Mouse (Mus musculus): ENCODE measurements around the gene Klhl5.
"Not testable (repeated sequence)": the region's sequence is repeated elsewhere in the genome, so short reads cannot be mapped to it uniquely, and the experiment has no call there.

The Klhl5 gene

GRCm38 (mm10) chr5:65097457-65097856, 9.9 kb upstream of the Klhl5 start:
- no peak for DNase-seq (ENCODE audit: low spot score)

- DNase-seq (ENCODE audit: low spot score), result no peak
Measured at GRCm38 (mm10) chr5:65100002-65100401, 7.3 kb upstream of the Klhl5 start.

GRCm38 (mm10) chr5:65101209-65101608, 6.1 kb upstream of the Klhl5 start:
- no peak for DNase-seq (ENCODE audit: low spot score)

GRCm38 (mm10) chr5:65101621-65102020, 5.7 kb upstream of the Klhl5 start:
- no peak for DNase-seq (ENCODE audit: low spot score)

- no peak for DNase-seq (ENCODE audit: low spot score)
Measured at GRCm38 (mm10) chr5:65102026-65102640, 5.2 kb upstream of the Klhl5 start.

GRCm38 (mm10) chr5:65102641-65103042, 4.7 kb upstream of the Klhl5 start:
- DNase-seq (ENCODE audit: low spot score), result no peak

GRCm38 (mm10) chr5:65107773-65108432, 564 bp downstream of the Klhl5 start:
- peak; percentile 7 for DNase-seq (ENCODE audit: low spot score)

- DNase-seq (ENCODE audit: low spot score), result not testable (repeated sequence)
Measured at GRCm38 (mm10) chr5:65112225-65112624, 4.9 kb downstream of the Klhl5 start.

GRCm38 (mm10) chr5:65113323-65113722, 6.0 kb downstream of the Klhl5 start:
- DNase-seq (ENCODE audit: low spot score), result no peak

GRCm38 (mm10) chr5:65116789-65117188, 9.4 kb downstream of the Klhl5 start:
- DNase-seq (ENCODE audit: low spot score), result no peak

GRCm38 (mm10) chr5:65119495-65119894, 12.2 kb downstream of the Klhl5 start:
- DNase-seq (ENCODE audit: low spot score), result no peak

- DNase-seq (ENCODE audit: low spot score), result no peak
Measured at GRCm38 (mm10) chr5:65119918-65120317, 12.6 kb downstream of the Klhl5 start.

- no peak for DNase-seq (ENCODE audit: low spot score)
Measured at GRCm38 (mm10) chr5:65122616-65123015, 15.3 kb downstream of the Klhl5 start.

GRCm38 (mm10) chr5:65126137-65126536, 18.8 kb downstream of the Klhl5 start:
- no peak for DNase-seq (ENCODE audit: low spot score)

- no peak for DNase-seq (ENCODE audit: low spot score)
Measured at GRCm38 (mm10) chr5:65128481-65128880, 21.1 kb downstream of the Klhl5 start.

GRCm38 (mm10) chr5:65130528-65131210, 23.3 kb downstream of the Klhl5 start:
- DNase-seq (ENCODE audit: low spot score), result no peak

- DNase-seq (ENCODE audit: low spot score), result no peak
Measured at GRCm38 (mm10) chr5:65131211-65131879, 24.0 kb downstream of the Klhl5 start.

GRCm38 (mm10) chr5:65136159-65136558, 28.8 kb downstream of the Klhl5 start:
- DNase-seq (ENCODE audit: low spot score), result no peak

GRCm38 (mm10) chr5:65137073-65137472, 29.7 kb downstream of the Klhl5 start:
- DNase-seq (ENCODE audit: low spot score), result no peak

- DNase-seq (ENCODE audit: low spot score), result no peak
Measured at GRCm38 (mm10) chr5:65141242-65141641, 33.9 kb downstream of the Klhl5 start.

- DNase-seq (ENCODE audit: low spot score), result no peak
Measured at GRCm38 (mm10) chr5:65142247-65142646, 34.9 kb downstream of the Klhl5 start.

GRCm38 (mm10) chr5:65145499-65146101, 38.3 kb downstream of the Klhl5 start:
- DNase-seq (ENCODE audit: low spot score), result no peak
